Mouse (Mus musculus) hindbrain, embryonic 10.5 days (tissue): ENCODE measurements around the gene Phtf1. TPM values are rescaled to one million over a fixed set of nuclear protein-coding genes. Genes with fewer than 3 reads are reported as not detected.

ENCODE experiments used
- DNase-seq: peaks from one replicate; pipeline ENCODE4 v3.0.0-alpha.2; 2017; ENCODE audit warnings: low spot score
- H3K27ac ChIP-seq: fragments of 300-500 bp; sonication (generic); 2 replicates; pipeline ENCODE4 v1.5.1; 2016; ENCODE audit warnings: mild to moderate bottlenecking, moderate library complexity
- H3K27me3 ChIP-seq: fragments of 300-500 bp; sonication (generic); 2 replicates; pipeline ENCODE4 v1.6.1; 2016; ENCODE audit warnings: mild to moderate bottlenecking; ENCODE audit not compliant: poor library complexity, insufficient read depth, severe bottlenecking
- H3K36me3 ChIP-seq: fragments of 300-500 bp; sonication (generic); 2 replicates; pipeline ENCODE4 v1.6.1; 2016; ENCODE audit warnings: mild to moderate bottlenecking, moderate library complexity
- H3K4me1 ChIP-seq: fragments of 300-500 bp; sonication (generic); replicated peaks from 2 replicates; pipeline ENCODE4 v1.6.1; 2016; ENCODE audit warnings: mild to moderate bottlenecking
- H3K4me3 ChIP-seq: fragments of 300-500 bp; sonication (generic); 2 replicates; pipeline ENCODE4 v1.5.1; 2016; ENCODE audit warnings: mild to moderate bottlenecking, moderate library complexity
- H3K9me3 ChIP-seq: fragments of 300-500 bp; sonication (generic); 2 replicates; pipeline ENCODE4 v1.6.1; 2016; ENCODE audit warnings: mild to moderate bottlenecking, moderate library complexity
- WGBS: fragments of 180-500 bp; shearing (Covaris S2); methylation state at CpG from one replicate; pipeline ENCODE4 v1.1.7; 2016; 5-methylcytosine and 5-hydroxymethylcytosine counted together
- polyA plus RNA-seq: library from polyadenylated mRNA; unstranded; fragments of >200 nt; fragmentation: Nextera tagmentation; extraction: Ambion mirVana; gene quantifications from 2 replicates; pipeline ENCODE4 v1.2.1, GENCODE M21; 2016

Gene Phtf1
- polyA plus RNA-seq, 1 experiment from 2014 or later = 34.5 TPM

DNA sequence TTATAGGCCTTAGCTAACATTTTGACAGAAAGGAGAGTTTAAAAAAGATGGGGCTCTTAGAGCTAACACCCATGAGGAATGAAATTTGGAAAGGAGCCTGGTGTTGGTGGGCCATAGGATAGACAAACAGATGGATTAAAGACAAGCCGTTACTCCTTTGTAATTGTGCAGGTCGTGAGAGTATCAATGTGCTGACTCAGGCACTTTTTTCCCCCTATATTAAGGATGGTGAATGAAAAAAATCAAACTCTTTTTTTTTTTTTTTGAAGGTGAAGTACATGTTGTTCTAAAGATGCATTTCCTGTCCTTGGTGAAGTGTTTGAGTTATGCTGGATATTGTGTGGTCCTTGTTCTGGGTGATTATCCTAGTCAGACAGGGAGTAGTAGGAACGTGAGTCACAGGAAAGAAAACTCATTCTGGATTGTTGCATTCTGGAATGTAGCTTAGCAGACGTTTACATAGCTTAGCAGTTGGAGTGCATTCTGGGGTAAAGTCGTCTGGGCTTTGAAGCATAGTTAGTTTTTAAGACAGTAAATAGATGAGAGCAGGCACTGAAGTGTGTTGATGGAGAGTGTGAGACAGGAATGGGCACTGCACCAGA is 20.0 kb downstream of the Phtf1 start:
- DNase-seq = no peak
- H3K27ac ChIP-seq = no peak overlapping the region
- no peaks in the 10 kb centered on the region for H3K27me3 ChIP-seq
- H3K9me3 ChIP-seq = no peaks in the 10 kb centered on the region
- peaks cover 88% of the 10 kb centered on the region for H3K36me3 ChIP-seq
- WGBS = 75% methylated on average over 5 of the region's 5 CpGs
- no peaks in the 10 kb centered on the region for H3K4me1 ChIP-seq
- no peak overlapping the region for H3K4me3 ChIP-seq

DNA sequence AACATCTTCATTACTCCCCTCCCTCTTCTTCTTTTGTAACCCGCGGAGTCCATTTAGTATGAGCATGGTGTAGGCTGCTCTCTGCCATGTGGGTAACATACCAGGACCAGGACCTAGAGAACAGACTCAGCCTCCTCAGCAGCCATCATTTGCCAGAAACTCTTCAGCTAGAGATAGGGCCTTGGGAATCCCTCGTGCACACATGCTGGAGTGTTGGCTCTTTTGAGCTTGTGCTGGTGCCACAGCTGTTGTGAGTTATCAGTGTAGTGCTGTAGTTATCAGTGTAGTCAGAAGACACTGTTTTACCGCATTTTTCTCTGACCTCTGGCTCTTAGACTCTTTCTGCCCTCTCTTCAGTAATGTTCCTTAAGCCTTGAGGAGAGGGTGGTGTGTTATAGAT is 21.4 kb downstream of the Phtf1 start:
- WGBS = 91% methylated on average over 4 of the region's 4 CpGs
- H3K27ac ChIP-seq = no peak overlapping the region
- no peak overlapping the region for H3K4me3 ChIP-seq
- peaks cover 88% of the 10 kb centered on the region for H3K36me3 ChIP-seq
- DNase-seq = no peak
- no peaks in the 10 kb centered on the region for H3K27me3 ChIP-seq
- H3K4me1 ChIP-seq = no peaks in the 10 kb centered on the region
- H3K9me3 ChIP-seq = no peaks in the 10 kb centered on the region

- no peak for DNase-seq
- Histone ChIP-seq H3K4me1 (no peaks in the 10 kb centered on the region), H3K27me3 (no peaks in the 10 kb centered on the region), H3K27ac (no peak overlapping the region), H3K9me3 (no peaks in the 10 kb centered on the region), H3K4me3 (no peak overlapping the region), H3K36me3 (peaks cover 88% of the 10 kb centered on the region)
- WGBS = 92% methylated on average over 3 of the region's 3 CpGs
Measured at GRCm38 (mm10) chr3:103991271-103991670, 23.4 kb downstream of the Phtf1 start.

GRCm38 (mm10) chr3:103998724-103999123 is 30.8 kb downstream of the Phtf1 start:
- H3K4me1 ChIP-seq = no peaks in the 10 kb centered on the region
- no peaks in the 10 kb centered on the region for H3K9me3 ChIP-seq
- no peak for DNase-seq
- no peaks in the 10 kb centered on the region for H3K27me3 ChIP-seq
- H3K36me3 ChIP-seq = peaks cover 90% of the 10 kb centered on the region
- 95% methylated on average over 4 of the region's 4 CpGs for WGBS
- H3K27ac ChIP-seq = no peak overlapping the region
- H3K4me3 ChIP-seq = no peak overlapping the region

DNA sequence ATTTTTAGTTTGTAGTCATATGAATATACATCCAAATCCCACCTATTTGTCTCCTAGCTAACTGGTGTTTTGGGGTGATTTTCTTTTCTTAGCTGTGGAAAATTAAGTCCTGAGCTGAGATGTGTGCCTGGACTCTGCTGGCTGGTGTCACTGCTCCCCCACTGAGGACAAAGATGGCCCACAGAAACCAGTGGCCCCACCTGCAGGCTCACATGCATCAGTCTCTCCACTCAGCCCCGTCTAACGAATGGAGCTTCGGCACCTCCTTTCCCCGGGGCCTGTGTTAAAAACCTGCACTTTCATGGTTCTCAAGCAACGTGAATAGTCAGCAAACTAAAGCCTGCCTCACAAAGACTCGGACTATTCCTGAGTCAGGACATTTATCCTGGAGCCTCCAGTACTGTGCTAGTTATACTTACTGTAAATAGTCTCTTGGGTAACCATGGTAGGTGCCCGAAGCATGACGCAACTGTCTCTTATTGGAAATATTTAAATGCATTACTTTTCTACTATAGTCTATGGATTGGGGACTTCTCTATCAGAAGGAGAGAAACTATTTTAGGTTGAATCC is 39.1 kb downstream of the Phtf1 start:
- Histone ChIP-seq H3K36me3 (peaks cover 82% of the 10 kb centered on the region), H3K4me1 (no peaks in the 10 kb centered on the region), H3K4me3 (no peak overlapping the region), H3K27ac (no peak overlapping the region), H3K9me3 (no peaks in the 10 kb centered on the region), H3K27me3 (no peaks in the 10 kb centered on the region)
- DNase-seq = no peak
- WGBS = 89% methylated on average over 8 of the region's 8 CpGs

- Histone ChIP-seq H3K27me3 (no peaks in the 10 kb centered on the region), H3K27ac (no peak overlapping the region), H3K9me3 (no peaks in the 10 kb centered on the region), H3K4me3 (no peak overlapping the region), H3K36me3 (peaks cover 77% of the 10 kb centered on the region), H3K4me1 (no peaks in the 10 kb centered on the region)
- DNase-seq = no peak
- WGBS = 93% methylated on average over 8 of the region's 8 CpGs
Measured at GRCm38 (mm10) chr3:104007479-104007878, 39.6 kb downstream of the Phtf1 start.

DNA sequence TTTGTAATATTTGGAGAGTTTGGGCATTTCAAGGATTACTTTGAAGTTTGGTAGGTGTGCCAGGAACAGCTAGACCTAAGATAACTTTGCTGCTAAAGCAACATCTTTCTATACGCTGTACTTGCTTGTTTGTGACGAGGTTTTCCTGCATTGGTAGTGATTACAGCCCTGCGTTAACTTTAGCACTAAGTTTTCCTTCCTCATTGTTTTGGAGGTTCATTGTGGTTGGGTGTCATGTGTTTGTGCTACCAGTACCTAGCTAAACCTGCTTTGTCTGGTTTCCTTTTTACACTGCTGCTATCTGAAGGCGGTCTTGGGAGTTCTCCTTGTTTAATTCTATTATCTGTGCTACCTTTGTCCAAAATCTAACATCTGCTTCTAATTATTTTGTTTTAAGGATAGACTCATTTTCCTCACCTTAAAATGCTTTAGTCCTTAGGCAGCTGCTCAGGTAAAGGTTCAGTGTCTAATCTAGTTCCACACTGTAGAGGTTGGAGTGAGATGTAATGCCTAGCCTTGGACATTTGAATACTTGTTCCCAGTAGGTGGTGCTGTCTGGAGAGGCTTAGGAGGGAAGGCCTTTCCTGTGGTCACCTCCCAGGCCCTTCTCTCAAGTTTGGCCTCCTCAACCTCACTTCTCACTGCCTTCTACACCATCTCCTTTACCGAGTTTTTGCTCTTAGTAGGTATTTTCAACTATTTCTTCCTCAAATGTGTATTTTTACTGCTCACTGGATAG is 42.2 kb downstream of the Phtf1 start:
- 93% methylated on average over 5 of the region's 5 CpGs for WGBS
- H3K36me3 ChIP-seq = peaks cover 61% of the 10 kb centered on the region

DNA sequence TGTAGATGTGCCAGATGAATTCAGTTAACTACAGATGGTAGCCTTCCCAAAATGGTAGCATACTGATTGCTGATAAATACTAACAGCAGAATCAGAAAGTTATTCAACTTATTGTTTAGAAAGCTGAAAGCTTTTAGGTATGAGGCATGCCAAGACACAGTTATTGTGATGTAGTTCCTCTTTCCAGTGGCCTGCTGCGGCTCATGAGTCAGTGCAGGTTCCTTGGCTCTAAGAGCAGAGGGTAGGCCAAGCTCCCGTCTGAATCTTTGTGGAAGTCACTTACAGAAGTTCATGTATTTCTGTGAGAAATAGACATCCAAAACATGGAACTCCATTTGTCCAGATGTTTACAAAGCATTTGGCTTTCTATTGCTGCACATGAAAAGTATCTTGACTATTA is 44.1 kb downstream of the Phtf1 start:
- peaks cover 61% of the 10 kb centered on the region for H3K36me3 ChIP-seq
- DNase-seq = no peak
- no peaks in the 10 kb centered on the region for H3K27me3 ChIP-seq
- H3K27ac ChIP-seq = no peak overlapping the region
- 89% methylated on average over 2 of the region's 2 CpGs for WGBS
- H3K4me1 ChIP-seq = no peaks in the 10 kb centered on the region
- no peak overlapping the region for H3K4me3 ChIP-seq
- H3K9me3 ChIP-seq = no peaks in the 10 kb centered on the region

More for the DNA sequence above, 42.2 kb downstream of the Phtf1 start:
- H3K27ac ChIP-seq = no peak overlapping the region
- no peaks in the 10 kb centered on the region for H3K9me3 ChIP-seq
- no peak for DNase-seq
- no peak overlapping the region for H3K4me3 ChIP-seq
- no peaks in the 10 kb centered on the region for H3K4me1 ChIP-seq
- H3K27me3 ChIP-seq = no peaks in the 10 kb centered on the region

DNA sequence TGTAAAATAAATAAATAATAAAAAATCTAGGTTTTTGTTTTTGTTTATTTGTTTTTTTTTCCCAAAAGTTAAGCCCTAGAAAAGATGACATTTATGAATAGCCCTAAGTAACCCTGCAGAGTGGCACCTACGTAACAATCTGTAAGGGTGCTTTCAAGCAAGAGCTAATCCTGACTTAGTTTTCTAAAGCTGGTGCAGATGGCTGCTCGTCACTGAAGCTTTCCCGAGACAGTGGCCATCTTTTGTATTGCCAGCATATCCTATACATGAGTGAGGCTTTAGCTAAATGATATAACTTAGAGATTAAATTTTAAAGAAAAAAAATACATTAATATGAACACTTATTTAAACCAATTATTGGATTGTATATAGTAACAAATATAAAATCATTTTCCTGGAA is 50.0 kb downstream of the Phtf1 start:
- peaks cover 74% of the 10 kb centered on the region for H3K36me3 ChIP-seq
- no peak overlapping the region for H3K4me3 ChIP-seq
- H3K9me3 ChIP-seq = no peaks in the 10 kb centered on the region
- DNase-seq = no peak
- no peak overlapping the region for H3K27ac ChIP-seq
- no peaks in the 10 kb centered on the region for H3K4me1 ChIP-seq
- H3K27me3 ChIP-seq = no peaks in the 10 kb centered on the region
- 86% methylated on average over 3 of the region's 3 CpGs for WGBS

DNA sequence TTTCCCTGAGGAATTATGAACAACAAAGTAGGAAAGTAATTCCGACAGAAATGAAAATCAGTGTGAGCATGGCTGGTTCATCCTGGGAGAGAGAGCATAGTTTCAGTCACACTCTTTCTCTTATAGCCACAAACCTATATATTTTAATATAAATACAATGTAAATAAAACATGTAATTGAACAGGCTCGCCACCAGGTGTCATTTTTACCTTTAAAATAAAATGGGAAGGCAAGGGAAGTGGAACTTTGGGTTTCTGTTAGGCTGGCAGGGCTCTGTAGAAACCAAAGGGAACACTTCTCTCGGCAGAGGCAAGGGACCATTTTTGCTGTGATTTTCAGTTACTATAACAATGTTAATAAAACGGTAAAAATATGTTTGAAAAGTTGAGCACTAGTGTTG is 51.5 kb downstream of the Phtf1 start:
- Histone ChIP-seq H3K4me1 (no peaks in the 10 kb centered on the region), H3K27me3 (no peaks in the 10 kb centered on the region), H3K4me3 (no peak overlapping the region), H3K27ac (no peak overlapping the region), H3K36me3 (peaks cover 74% of the 10 kb centered on the region), H3K9me3 (no peaks in the 10 kb centered on the region)
- no peak for DNase-seq
- WGBS = 75% methylated on average over 4 of the region's 4 CpGs

DNA sequence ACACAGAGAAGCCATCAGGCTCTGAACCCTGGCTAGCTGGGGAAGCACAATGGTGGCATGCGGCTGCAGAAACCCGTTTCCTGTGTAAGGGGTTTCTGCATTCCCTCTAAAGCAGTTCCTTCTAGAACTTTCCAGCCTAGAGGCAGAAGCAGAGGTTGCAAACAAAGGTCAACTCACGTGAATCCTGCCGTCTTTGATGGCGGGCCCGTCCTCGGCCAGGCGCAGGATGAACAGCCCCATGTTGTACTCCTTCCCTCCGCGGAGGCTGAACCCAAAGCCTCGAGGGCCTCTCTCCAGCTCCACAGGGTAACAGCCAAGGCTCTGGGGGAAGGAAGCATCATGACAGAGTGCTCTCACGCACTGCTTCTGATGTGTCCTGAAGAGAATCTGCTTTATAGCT is 52.2 kb downstream of the Phtf1 start:
- DNase-seq = no peak
- no peaks in the 10 kb centered on the region for H3K4me1 ChIP-seq
- H3K36me3 ChIP-seq = peaks cover 67% of the 10 kb centered on the region
- no peaks in the 10 kb centered on the region for H3K9me3 ChIP-seq
- H3K27me3 ChIP-seq = no peaks in the 10 kb centered on the region
- H3K4me3 ChIP-seq = no peak overlapping the region
- no peak overlapping the region for H3K27ac ChIP-seq
- WGBS = 89% methylated on average over 12 of the region's 12 CpGs

- 52% methylated on average over 3 of the region's 3 CpGs for WGBS
- 0 out of 2 replicates have a peak, but pooled peaks cover 2% of the 10 kb centered on the region for H3K4me1 ChIP-seq
- H3K36me3 ChIP-seq = peaks cover 21% of the 10 kb centered on the region
- DNase-seq = no peak
- H3K27me3 ChIP-seq = no peaks in the 10 kb centered on the region
- no peak overlapping the region for H3K4me3 ChIP-seq
- H3K9me3 ChIP-seq = no peaks in the 10 kb centered on the region
- H3K27ac ChIP-seq = no peak overlapping the region
Measured at GRCm38 (mm10) chr3:104026938-104027337, 59.0 kb downstream of the Phtf1 start.

- WGBS = 89% methylated on average over 1 of the region's 1 CpGs
- H3K27me3 ChIP-seq = no peaks in the 10 kb centered on the region
- no peak for DNase-seq
- no peaks in the 10 kb centered on the region for H3K4me1 ChIP-seq
- H3K9me3 ChIP-seq = no peaks in the 10 kb centered on the region
- no peaks in the 10 kb centered on the region for H3K36me3 ChIP-seq
- no peak overlapping the region for H3K27ac ChIP-seq
- no peak overlapping the region for H3K4me3 ChIP-seq
Measured at GRCm38 (mm10) chr3:104032086-104032485, 64.2 kb downstream of the Phtf1 start.
